Mouse (Mus musculus) forebrain, embryonic 16.5 days (tissue): ENCODE results near the gene Cyb5d2. TPM values are rescaled to one million over a fixed set of nuclear protein-coding genes. Genes with fewer than 3 reads are reported as not detected.

Experiments
- ATAC-seq: fragments of 200-750 bp; cut with Nextera tagmentation; 2 replicates; pipeline ENCODE4 v1.8.0; 2017; ENCODE audit warnings: mild to moderate bottlenecking, moderate library complexity
- H3K27ac ChIP-seq: fragments of 300-500 bp; sonication (generic); 2 replicates; pipeline ENCODE4 v1.5.1; 2014; ENCODE audit warnings: low read length, control low read depth
- H3K27me3 ChIP-seq: fragments of 300-500 bp; sonication (generic); replicated peaks from 2 replicates; pipeline ENCODE4 v1.6.1; 2014; ENCODE audit warnings: low read length; ENCODE audit not compliant: control insufficient read depth, insufficient read depth
- H3K36me3 ChIP-seq: fragments of 300-500 bp; sonication (generic); 2 replicates; pipeline ENCODE4 v1.6.1; 2014; ENCODE audit not compliant: control insufficient read depth, insufficient read depth
- H3K4me1 ChIP-seq: fragments of 300-500 bp; sonication (generic); replicated peaks from 2 replicates; pipeline ENCODE4 v1.6.1; 2014; ENCODE audit warnings: low read length; ENCODE audit not compliant: control insufficient read depth, insufficient read depth
- H3K4me2 ChIP-seq: fragments of 300-500 bp; sonication (generic); 2 replicates; pipeline ENCODE4 v1.6.1; 2014; ENCODE audit warnings: mild to moderate bottlenecking, low read length, control low read depth
- H3K4me3 ChIP-seq: fragments of 300-500 bp; sonication (generic); replicated peaks from 2 replicates; pipeline ENCODE4 v1.5.1; 2014; ENCODE audit warnings: mild to moderate bottlenecking, low read length, control low read depth
- H3K9ac ChIP-seq: fragments of 300-500 bp; sonication (generic); replicated peaks from 2 replicates; pipeline ENCODE4 v1.6.1; 2014; ENCODE audit warnings: low read depth, low read length, control low read depth
- H3K9me3 ChIP-seq: fragments of 300-500 bp; sonication (generic); 2 replicates; pipeline ENCODE4 v1.6.1; 2016; ENCODE audit warnings: low read length; ENCODE audit not compliant: control insufficient read depth
- WGBS: fragments of 180-500 bp; shearing (Covaris S2); extraction: QIAGEN DNeasy Blood & Tissue Kit; methylation state at CpG from one replicate; pipeline ENCODE4 v1.1.7; 2014; 5-methylcytosine and 5-hydroxymethylcytosine counted together
- polyA plus RNA-seq: library from polyadenylated mRNA; unstranded; fragments of >200 nt; fragmentation: Nextera tagmentation; extraction: Ambion mirVana; gene quantifications from 2 replicates; pipeline ENCODE4 v1.2.1, GENCODE M21; 2015

The Cyb5d2 gene
- polyA plus RNA-seq, result 7.6 and 7.8 TPM in 2 replicates

GRCm38 (mm10) chr11:72795455-72796295 is at the start of gene Cyb5d2, which contains the start of gene Zzef1:
Cyb5d2 (minus strand) TSS chr11:72796142.
Zzef1 (plus strand) TSS chr11:72796226.
- H3K36me3 ChIP-seq, result no peaks in the 10 kb centered on the region
- H3K4me3 ChIP-seq, result peak within 1 kb of the TSS; percentile 75
- WGBS, result under 1% methylated on average over 69 of the region's 69 CpGs
- peak within 1 kb of the TSS; percentile 98 for H3K4me2 ChIP-seq
- H3K9me3 ChIP-seq, result no peaks in the 10 kb centered on the region
- ATAC-seq, result peak; percentile 96
- no peaks in the 10 kb centered on the region for H3K27me3 ChIP-seq
- H3K27ac ChIP-seq, result peak within 1 kb of the TSS; percentile 86
- peaks cover 15% of the 10 kb centered on the region for H3K4me1 ChIP-seq
- peak within 1 kb of the TSS; percentile 88 for H3K9ac ChIP-seq

- H3K27ac ChIP-seq, result no peak overlapping the region
- no peak for ATAC-seq
- H3K4me1 ChIP-seq, result no peaks in the 10 kb centered on the region
- H3K9me3 ChIP-seq, result no peaks in the 10 kb centered on the region
- 96% methylated on average over 2 of the region's 2 CpGs for WGBS
- no peak overlapping the region for H3K4me2 ChIP-seq
- no peaks in the 10 kb centered on the region for H3K27me3 ChIP-seq
- H3K4me3 ChIP-seq, result no peak overlapping the region
- H3K36me3 ChIP-seq, result 0 out of 2 replicates have a peak, but pooled peaks cover 4% of the 10 kb centered on the region
- H3K9ac ChIP-seq, result no peak overlapping the region
Measured at GRCm38 (mm10) chr11:72845526-72845925, 49.6 kb upstream of the Cyb5d2 start.

- Histone ChIP-seq H3K4me3 (no peak overlapping the region), H3K4me1 (no peaks in the 10 kb centered on the region), H3K27ac (no peak overlapping the region), H3K4me2 (no peak overlapping the region), H3K9ac (no peak overlapping the region), H3K36me3 (0 out of 2 replicates have a peak, but pooled peaks cover 6% of the 10 kb centered on the region), H3K9me3 (no peaks in the 10 kb centered on the region), H3K27me3 (no peaks in the 10 kb centered on the region)
- ATAC-seq, result no peak
Measured at GRCm38 (mm10) chr11:72843576-72843975, 47.6 kb upstream of the Cyb5d2 start.

GRCm38 (mm10) chr11:72842731-72843130 is 46.8 kb upstream of the Cyb5d2 start:
- Histone ChIP-seq H3K9ac (no peak overlapping the region), H3K27me3 (no peaks in the 10 kb centered on the region), H3K27ac (no peak overlapping the region), H3K4me3 (no peak overlapping the region), H3K36me3 (0 out of 2 replicates have a peak, but pooled peaks cover 4% of the 10 kb centered on the region), H3K4me1 (no peaks in the 10 kb centered on the region), H3K4me2 (no peak overlapping the region), H3K9me3 (no peaks in the 10 kb centered on the region)
- WGBS, result 87% methylated on average over 3 of the region's 3 CpGs
- ATAC-seq, result no peak

- ATAC-seq, result no peak
- Histone ChIP-seq H3K9ac (no peak overlapping the region), H3K4me2 (no peak overlapping the region), H3K27ac (no peak overlapping the region), H3K4me1 (no peaks in the 10 kb centered on the region), H3K9me3 (no peaks in the 10 kb centered on the region), H3K4me3 (no peak overlapping the region), H3K27me3 (no peaks in the 10 kb centered on the region), H3K36me3 (peaks cover 25% of the 10 kb centered on the region)
- 93% methylated on average over 3 of the region's 3 CpGs for WGBS
Measured at GRCm38 (mm10) chr11:72829869-72830268, 33.9 kb upstream of the Cyb5d2 start.

- 95% methylated on average over 7 of the region's 7 CpGs for WGBS
- H3K4me3 ChIP-seq, result no peak overlapping the region
Measured at GRCm38 (mm10) chr11:72821041-72821440, 25.1 kb upstream of the Cyb5d2 start.

DNA sequence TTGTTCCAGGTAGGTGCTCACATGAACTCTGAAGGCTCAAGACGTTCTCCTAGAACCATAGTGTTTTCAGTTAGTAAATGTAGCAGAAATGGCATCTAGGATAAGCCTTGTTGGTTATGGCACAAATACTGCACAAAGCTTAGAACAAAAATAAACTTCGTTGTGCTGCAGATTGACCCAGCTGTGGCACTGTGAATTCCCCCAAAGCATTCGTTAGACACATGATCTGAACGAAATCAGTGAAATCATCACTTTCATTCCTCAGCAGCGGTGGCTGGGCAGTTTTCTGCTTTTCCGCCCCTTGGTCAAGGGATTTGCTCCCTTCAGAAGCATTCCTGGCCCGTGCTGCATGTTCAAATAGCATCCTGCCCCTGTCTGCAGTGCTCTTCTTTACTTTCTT is 22.1 kb upstream of the Cyb5d2 start:
- no peaks in the 10 kb centered on the region for H3K4me1 ChIP-seq
- H3K9ac ChIP-seq, result no peak overlapping the region
- 90% methylated on average over 7 of the region's 7 CpGs for WGBS
- no peak overlapping the region for H3K4me3 ChIP-seq
- no peaks in the 10 kb centered on the region for H3K27me3 ChIP-seq
- no peak overlapping the region for H3K27ac ChIP-seq
- peaks cover 14% of the 10 kb centered on the region for H3K36me3 ChIP-seq
- no peak for ATAC-seq
- no peak overlapping the region for H3K4me2 ChIP-seq
- H3K9me3 ChIP-seq, result no peaks in the 10 kb centered on the region

More at GRCm38 (mm10) chr11:72821041-72821440, 25.1 kb upstream of the Cyb5d2 start:
- Histone ChIP-seq H3K9me3 (no peaks in the 10 kb centered on the region), H3K4me1 (no peaks in the 10 kb centered on the region), H3K4me2 (no peak overlapping the region), H3K36me3 (peaks cover 20% of the 10 kb centered on the region), H3K9ac (no peak overlapping the region), H3K27ac (no peak overlapping the region), H3K27me3 (no peaks in the 10 kb centered on the region)
- ATAC-seq, result no peak

- H3K9ac ChIP-seq, result no peak overlapping the region
- WGBS, result 83% methylated on average over 1 of the region's 1 CpGs
- no peaks in the 10 kb centered on the region for H3K9me3 ChIP-seq
- H3K4me2 ChIP-seq, result no peak overlapping the region
- H3K4me1 ChIP-seq, result no peaks in the 10 kb centered on the region
- H3K4me3 ChIP-seq, result no peak overlapping the region
- H3K36me3 ChIP-seq, result peaks cover 7% of the 10 kb centered on the region
- no peak for ATAC-seq
- no peak overlapping the region for H3K27ac ChIP-seq
- H3K27me3 ChIP-seq, result no peaks in the 10 kb centered on the region
Measured at GRCm38 (mm10) chr11:72816859-72817258, 20.9 kb upstream of the Cyb5d2 start.

DNA sequence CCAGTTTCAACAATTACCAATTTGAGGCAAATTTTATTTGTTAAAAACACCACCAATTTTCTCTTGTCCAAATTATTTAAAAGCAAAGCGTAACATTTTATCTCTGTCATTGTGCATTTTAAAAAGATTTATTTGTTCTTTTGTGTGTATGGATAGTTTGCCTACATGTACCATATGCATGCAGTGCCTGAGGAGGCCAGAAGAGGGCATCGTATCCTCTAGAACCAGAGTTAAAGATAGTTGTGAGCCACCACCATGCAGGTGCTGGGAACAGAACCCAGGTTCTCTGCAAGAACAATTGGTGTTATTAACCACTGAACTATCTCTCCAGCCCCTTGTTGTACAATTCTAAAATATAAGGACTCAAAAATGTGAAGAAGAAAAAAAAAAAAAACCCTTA is 18.2 kb upstream of the Cyb5d2 start:
- Histone ChIP-seq H3K4me2 (no peak overlapping the region), H3K9me3 (no peaks in the 10 kb centered on the region), H3K27ac (no peak overlapping the region), H3K36me3 (peaks cover 2% of the 10 kb centered on the region), H3K9ac (no peak overlapping the region), H3K4me3 (no peak overlapping the region), H3K4me1 (no peaks in the 10 kb centered on the region), H3K27me3 (no peaks in the 10 kb centered on the region)
- ATAC-seq, result no peak
- 84% methylated on average over 2 of the region's 2 CpGs for WGBS
